Mouse (Mus musculus): Measurements from ENCODE around the gene Mrnip. TPM values are rescaled to one million over a fixed set of nuclear protein-coding genes. Genes with fewer than 3 reads are reported as not detected.

Mrnip gene
- polyA plus RNA-seq, 1 experiment from 2014 or later, result 10.5 TPM

DNA sequence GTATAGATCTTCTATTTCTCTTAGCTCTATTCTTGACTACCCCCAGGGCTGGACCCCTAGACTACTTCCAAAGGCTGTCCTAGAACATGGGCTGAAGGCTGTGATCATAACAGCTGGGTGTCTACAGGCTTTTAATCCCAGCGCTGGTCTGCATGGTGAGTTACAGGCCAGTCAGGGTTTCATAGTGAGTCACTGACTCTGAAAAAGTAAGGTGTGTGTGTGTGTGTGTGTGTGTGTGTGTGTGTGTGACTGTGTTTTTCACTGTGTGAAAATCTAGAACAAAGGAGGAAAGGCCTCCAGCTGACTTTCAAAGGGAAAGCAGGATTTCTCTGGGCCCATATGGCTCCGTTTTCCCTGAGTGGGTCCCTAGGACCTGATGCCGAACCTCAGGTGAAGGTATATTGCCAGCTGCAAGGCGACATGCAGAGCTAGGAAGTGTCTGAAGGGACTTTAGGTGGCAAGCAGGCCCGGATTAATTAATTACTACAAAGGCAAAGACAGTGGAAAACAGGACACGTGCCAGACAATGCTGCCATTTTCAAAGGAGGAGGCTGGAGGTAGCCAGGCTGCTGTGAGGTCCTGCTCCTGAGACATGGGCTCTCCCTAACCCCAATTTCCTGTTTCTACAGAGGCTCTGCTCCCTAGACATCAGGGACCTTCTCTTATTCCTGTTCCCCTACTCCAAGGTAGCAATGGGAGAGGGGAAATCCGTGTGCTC, 48.5 kb downstream of the Mrnip start:
- no peak overlapping the region for H3K9ac ChIP-seq
- no peaks in the 10 kb centered on the region for H3K36me3 ChIP-seq
- H3K27ac ChIP-seq, result no peak overlapping the region
- no peaks in the 10 kb centered on the region for H3K9me3 ChIP-seq
- no peak overlapping the region for H3K4me3 ChIP-seq (replicated peaks)
- H3K4me1 ChIP-seq, result peaks cover 20% of the 10 kb centered on the region
- H3K27me3 ChIP-seq (replicated peaks), result no peaks in the 10 kb centered on the region
- 63% methylated on average over 7 of the region's 7 CpGs for WGBS
- ATAC-seq (ENCODE audit: insufficient read depth, low FRiP score, low read depth), result no peak
- no peak overlapping the region for H3K4me2 ChIP-seq

DNA sequence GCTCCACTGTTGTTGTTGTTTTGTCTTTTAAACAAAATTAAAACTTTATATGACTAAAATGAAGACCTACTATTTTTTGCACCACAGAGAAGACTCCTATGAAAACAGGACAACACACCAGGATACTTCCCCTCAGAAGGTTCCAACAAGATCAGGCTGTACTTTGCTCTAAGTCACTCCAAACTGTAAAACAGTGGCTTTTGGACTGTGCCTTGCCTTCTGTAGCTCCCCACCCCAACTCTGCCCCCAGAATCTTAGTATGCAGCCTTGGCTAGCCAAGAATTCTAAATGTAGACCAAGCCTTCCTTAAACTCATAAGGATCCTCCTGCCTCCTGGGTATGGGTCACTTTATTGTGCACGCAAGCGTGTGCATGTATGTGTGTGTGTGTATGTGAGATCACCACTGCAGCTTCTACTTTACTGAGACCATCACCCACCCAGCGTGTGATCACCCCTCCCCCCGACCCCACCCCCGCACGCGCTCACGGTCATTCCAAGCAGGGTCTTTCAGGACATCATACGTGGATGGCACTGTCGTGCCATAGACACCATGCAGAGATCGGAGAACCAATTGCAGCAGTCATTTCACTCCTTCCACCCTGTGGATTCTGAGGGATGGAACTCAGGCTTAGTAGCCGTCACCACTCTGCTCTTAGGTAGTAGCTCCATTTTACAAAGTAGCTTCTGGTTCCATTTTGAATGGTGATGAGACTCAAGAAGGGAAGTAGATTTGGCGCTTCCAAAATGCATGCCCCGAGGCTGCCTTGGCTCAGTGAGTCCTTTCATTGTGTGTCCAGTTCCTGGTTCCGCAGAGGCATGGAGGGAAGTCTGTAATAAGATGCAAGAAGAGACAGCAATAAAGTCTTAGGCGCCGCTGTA, 49.8 kb downstream of the Mrnip start:
- Histone ChIP-seq H3K4me3 (replicated peaks) (peak overlapping the region; percentile 86), H3K27ac (peak overlapping the region; percentile 86), H3K27me3 (replicated peaks) (no peaks in the 10 kb centered on the region), H3K4me1 (peaks cover 27% of the 10 kb centered on the region), H3K9me3 (no peaks in the 10 kb centered on the region), H3K9ac (peak overlapping the region; percentile 88), H3K36me3 (no peaks in the 10 kb centered on the region), H3K4me2 (peak overlapping the region; percentile 94)
- WGBS, result 7% methylated on average over 17 of the region's 17 CpGs
- no peak for ATAC-seq (ENCODE audit: insufficient read depth, low FRiP score, low read depth)

DNA sequence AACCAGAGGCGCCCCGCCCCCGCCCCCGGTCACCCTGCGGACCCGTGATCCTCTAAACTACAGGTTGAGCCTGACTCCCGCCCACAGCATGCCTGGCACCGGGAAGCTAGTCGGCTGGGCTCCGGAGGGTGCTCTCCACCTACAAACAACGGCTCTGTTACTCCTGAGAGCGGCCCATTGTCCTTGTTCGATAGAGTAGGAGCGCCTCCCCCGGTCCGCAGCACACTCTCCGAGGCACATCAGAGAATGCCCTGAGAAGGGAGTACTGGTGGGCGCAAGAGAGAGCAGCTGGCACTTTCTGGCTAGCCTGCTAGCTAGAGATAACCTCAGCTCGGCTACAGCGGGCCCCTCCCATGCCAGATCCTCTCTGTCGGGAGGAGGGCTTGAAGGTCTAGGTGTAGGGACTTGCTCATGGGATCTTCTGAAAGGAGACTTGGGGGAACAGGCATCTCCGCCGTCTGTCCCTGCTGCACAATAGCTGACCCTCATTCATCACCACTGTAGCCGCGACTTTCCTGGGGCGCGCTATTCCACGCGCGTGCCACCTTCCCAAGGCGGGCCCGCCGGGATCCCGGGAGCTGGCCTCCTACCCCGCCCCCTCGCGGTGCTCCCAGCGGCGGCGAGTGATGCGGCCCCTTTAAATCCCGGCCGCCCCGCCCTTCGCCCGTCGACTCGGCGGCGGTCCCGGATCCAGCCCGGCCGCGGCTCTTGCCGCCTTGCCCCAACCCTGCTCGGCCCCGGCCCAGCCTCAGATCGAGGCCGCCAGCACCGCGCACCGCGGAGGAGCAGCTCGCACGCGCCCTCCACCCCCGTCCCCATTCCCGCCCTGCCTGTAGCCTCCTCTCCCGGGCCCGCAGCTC, 50.7 kb downstream of the Mrnip start:
- peak; percentile 86 for ATAC-seq (ENCODE audit: insufficient read depth, low FRiP score, low read depth)
- WGBS, result under 1% methylated on average over 69 of the region's 70 CpGs
- Histone ChIP-seq H3K4me3 (replicated peaks) (peak overlapping the region; percentile 86), H3K27me3 (replicated peaks) (no peaks in the 10 kb centered on the region), H3K4me1 (peaks cover 34% of the 10 kb centered on the region), H3K36me3 (no peaks in the 10 kb centered on the region), H3K27ac (peak overlapping the region; percentile 86), H3K9me3 (no peaks in the 10 kb centered on the region), H3K4me2 (peak overlapping the region; percentile 94), H3K9ac (peak overlapping the region; percentile 88)

DNA sequence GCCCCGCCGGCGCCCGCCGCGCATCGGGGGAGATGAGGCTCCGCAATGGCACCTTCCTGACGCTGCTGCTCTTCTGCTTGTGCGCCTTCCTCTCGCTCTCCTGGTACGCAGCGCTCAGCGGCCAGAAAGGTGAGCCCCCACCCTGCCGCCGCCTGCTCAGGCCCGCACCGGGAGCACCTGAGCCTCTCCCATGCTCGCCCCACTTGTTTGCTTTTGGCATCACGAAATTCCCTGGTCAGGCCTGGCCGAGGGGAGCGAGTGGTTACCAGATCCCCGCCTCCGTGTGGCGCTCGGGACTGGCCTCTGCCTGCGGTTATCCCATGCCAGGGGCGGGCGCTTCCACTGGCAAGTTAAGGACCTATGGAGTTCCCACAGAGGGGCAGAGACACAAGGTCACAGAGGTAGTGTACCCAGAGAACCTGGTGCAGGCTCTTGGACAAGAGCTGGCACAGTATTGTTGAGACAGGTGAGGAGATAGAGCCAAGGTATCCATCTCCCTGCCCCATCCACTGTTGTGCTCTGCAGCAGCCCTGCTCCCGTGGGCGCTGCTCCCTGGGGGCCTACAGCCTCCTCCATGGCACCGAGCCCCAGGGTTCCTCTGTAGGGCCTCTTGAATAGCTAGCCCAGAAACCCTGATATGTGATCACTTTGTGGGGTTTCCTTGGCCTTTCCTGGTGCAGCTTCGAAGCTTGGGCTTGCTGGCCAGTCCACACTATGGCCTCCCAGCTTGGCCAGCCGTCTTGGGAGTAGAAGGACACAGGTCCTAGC, 51.6 kb downstream of the Mrnip start:
- peak; percentile 41; the same call in 1 of the 2 replicates for ATAC-seq (ENCODE audit: insufficient read depth, low FRiP score, low read depth)
- no peaks in the 10 kb centered on the region for H3K9me3 ChIP-seq
- peak overlapping the region; percentile 86 for H3K4me3 ChIP-seq (replicated peaks)
- peak overlapping the region; percentile 94 for H3K4me2 ChIP-seq
- H3K36me3 ChIP-seq, result no peaks in the 10 kb centered on the region
- peaks cover 42% of the 10 kb centered on the region for H3K4me1 ChIP-seq
- H3K27me3 ChIP-seq (replicated peaks), result no peaks in the 10 kb centered on the region
- 2% methylated on average over 34 of the region's 34 CpGs for WGBS
- H3K27ac ChIP-seq, result peak overlapping the region; percentile 86
- H3K9ac ChIP-seq, result peak overlapping the region; percentile 88

DNA sequence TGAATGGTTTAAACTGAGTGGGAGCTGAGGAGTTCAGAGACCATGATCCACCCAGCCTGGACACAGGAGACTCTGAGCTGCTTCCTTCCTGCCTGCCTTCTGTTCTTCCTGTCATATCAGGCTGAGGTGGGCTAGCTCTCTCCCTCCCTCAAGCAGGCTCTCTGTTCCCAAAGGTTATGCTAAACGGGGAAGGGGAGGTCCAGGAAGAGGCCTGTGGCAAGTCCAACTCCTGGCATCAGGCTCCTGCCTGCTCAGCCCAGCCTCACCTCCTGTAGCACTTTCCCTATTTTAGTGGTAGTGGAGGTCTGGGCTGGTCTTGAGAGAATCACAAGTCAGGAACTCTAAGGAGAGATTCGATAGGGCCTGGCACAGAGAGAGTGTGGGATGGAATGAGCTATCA, 52.2 kb downstream of the Mrnip start:
- Histone ChIP-seq H3K4me3 (replicated peaks) (peak overlapping the region; percentile 86), H3K27me3 (replicated peaks) (no peaks in the 10 kb centered on the region), H3K9ac (peak overlapping the region; percentile 88; the same call in 1 of the 2 replicates), H3K9me3 (no peaks in the 10 kb centered on the region), H3K36me3 (no peaks in the 10 kb centered on the region), H3K4me2 (peak overlapping the region; percentile 94), H3K4me1 (peaks cover 45% of the 10 kb centered on the region), H3K27ac (peak overlapping the region; percentile 86)
- 49% methylated on average over 2 of the region's 2 CpGs for WGBS
- ATAC-seq (ENCODE audit: insufficient read depth, low FRiP score, low read depth), result no peak

DNA sequence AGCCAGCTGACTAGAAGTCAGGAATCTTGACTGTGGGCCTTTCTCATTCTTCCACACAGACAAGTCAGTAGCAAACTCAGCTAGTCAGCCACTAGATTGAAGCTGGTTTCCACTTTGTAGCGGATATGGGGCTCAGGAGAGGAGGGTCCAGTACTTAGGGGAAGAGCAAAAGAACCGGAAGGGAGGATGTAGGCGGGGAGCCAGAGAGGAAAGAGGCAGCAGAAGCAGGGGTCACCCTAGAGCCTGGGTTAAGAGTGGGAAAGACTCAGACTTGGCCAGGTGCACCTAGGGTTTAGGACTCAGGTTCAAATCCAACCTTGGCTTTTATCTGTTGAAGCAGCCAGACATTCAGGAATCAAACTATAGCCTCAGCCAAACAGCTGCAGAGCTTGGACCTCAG, 53.0 kb downstream of the Mrnip start:
- H3K9ac ChIP-seq, result no peak overlapping the region
- H3K4me1 ChIP-seq, result peaks cover 45% of the 10 kb centered on the region
- H3K36me3 ChIP-seq, result no peaks in the 10 kb centered on the region
- ATAC-seq (ENCODE audit: insufficient read depth, low FRiP score, low read depth), result no peak
- H3K27ac ChIP-seq, result peak overlapping the region; percentile 86; the same call in 1 of the 2 replicates
- 64% methylated on average over 3 of the region's 3 CpGs for WGBS
- H3K4me3 ChIP-seq (replicated peaks), result peak overlapping the region; percentile 86; the same call in 1 of the 2 replicates
- no peaks in the 10 kb centered on the region for H3K9me3 ChIP-seq
- 0 out of 2 replicates have a peak overlapping the region, but pooled peaks have one; percentile 94 for H3K4me2 ChIP-seq
- no peaks in the 10 kb centered on the region for H3K27me3 ChIP-seq (replicated peaks)

DNA sequence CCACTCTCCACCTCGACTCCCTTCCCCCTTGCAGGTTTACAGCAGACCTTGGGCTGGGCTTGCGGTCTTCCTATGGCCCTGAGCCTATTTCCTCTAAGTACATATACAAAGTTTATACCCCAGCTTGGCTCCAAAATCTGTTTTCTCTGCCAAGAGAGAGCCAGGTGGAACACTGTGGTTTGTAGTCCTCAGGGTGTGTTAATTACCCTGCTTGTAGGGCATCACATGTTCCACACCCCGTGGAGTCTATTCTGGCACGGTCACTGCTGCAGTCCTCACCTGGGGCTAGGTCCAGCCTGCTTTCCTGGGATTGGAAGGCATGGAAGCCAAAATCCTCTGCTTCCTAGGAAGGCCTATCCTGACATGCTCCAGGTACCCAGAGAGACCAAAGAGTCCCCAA, 53.5 kb downstream of the Mrnip start:
- 87% methylated on average over 4 of the region's 4 CpGs for whole genome bisulfite sequencing
- H3K27me3 ChIP-seq (replicated peaks), result no peaks in the 10 kb centered on the region
- no peak overlapping the region for H3K4me3 ChIP-seq (replicated peaks)
- H3K27ac ChIP-seq, result no peak overlapping the region
- ATAC-seq (ENCODE audit: insufficient read depth, low FRiP score, low read depth), result no peak
- no peak overlapping the region for H3K4me2 ChIP-seq
- peaks cover 45% of the 10 kb centered on the region for H3K4me1 ChIP-seq
- no peak overlapping the region for H3K9ac ChIP-seq
- peaks cover 5% of the 10 kb centered on the region; the same call in 1 of the 2 replicates for H3K36me3 ChIP-seq
- H3K9me3 ChIP-seq, result no peaks in the 10 kb centered on the region

DNA sequence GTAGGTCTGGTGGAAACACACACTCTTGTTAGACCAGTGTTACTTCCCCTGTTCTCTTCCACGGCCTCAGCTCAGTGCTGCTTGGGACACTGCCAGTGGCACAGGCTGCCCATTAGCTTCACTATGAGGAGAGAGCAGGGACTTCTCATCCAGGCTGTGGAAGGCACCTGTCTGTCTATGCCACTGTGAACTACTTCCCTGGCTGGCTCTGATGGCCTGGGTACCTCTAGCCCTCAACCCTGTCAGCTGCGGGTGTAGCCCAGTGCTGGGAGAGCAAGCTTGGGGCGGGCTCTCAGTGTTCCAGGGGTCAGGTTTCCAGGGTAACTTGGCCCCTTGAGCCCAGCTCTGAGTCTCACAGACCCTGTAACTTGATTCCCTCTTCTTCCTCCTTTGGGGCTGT, 54.5 kb downstream of the Mrnip start:
- Histone ChIP-seq H3K27me3 (replicated peaks) (no peaks in the 10 kb centered on the region), H3K9ac (no peak overlapping the region), H3K4me3 (replicated peaks) (no peak overlapping the region), H3K9me3 (no peaks in the 10 kb centered on the region), H3K4me2 (no peak overlapping the region), H3K27ac (no peak overlapping the region), H3K36me3 (peaks cover 15% of the 10 kb centered on the region), H3K4me1 (peaks cover 45% of the 10 kb centered on the region)
- WGBS, result 45% methylated on average over 3 of the region's 3 CpGs
- ATAC-seq (ENCODE audit: insufficient read depth, low FRiP score, low read depth), result no peak

DNA sequence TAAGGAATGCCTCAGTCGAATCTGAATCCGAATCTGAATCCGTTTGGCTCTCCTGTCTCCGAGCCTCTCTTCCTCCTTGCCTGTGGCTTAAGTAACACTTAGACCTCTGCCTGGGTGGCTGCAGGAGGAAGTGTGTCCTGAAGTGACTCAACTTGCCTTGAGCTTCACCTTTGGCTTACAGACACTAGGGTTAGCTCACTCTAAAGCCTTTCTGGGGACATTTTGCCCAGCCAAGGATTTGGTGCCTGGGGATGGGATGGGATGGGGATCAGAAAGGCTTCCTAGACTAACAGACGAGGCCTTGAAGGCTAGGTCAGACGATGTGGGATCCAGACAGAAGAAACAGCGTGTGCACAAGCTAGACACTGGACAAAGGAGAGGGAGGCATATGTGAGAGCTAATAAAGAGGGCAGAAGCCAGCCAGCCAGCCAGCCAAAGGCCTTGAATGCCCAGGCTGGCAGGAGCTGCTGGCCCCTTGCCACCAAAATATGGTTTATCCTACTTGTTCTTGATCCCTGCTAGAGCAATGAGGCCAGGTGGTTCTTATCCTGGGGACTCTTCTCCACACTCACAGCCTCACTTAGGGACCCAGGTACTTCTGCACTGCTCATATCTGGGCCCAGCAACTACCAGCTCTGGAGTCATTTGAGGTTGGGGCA, 55.1 kb downstream of the Mrnip start:
- Histone ChIP-seq H3K27me3 (replicated peaks) (no peaks in the 10 kb centered on the region), H3K9me3 (no peaks in the 10 kb centered on the region), H3K9ac (no peak overlapping the region), H3K4me1 (peaks cover 40% of the 10 kb centered on the region), H3K36me3 (peaks cover 21% of the 10 kb centered on the region), H3K4me3 (replicated peaks) (no peak overlapping the region), H3K4me2 (no peak overlapping the region), H3K27ac (no peak overlapping the region)
- no peak for ATAC-seq (ENCODE audit: insufficient read depth, low FRiP score, low read depth)
- WGBS, result 50% methylated on average over 7 of the region's 7 CpGs

DNA sequence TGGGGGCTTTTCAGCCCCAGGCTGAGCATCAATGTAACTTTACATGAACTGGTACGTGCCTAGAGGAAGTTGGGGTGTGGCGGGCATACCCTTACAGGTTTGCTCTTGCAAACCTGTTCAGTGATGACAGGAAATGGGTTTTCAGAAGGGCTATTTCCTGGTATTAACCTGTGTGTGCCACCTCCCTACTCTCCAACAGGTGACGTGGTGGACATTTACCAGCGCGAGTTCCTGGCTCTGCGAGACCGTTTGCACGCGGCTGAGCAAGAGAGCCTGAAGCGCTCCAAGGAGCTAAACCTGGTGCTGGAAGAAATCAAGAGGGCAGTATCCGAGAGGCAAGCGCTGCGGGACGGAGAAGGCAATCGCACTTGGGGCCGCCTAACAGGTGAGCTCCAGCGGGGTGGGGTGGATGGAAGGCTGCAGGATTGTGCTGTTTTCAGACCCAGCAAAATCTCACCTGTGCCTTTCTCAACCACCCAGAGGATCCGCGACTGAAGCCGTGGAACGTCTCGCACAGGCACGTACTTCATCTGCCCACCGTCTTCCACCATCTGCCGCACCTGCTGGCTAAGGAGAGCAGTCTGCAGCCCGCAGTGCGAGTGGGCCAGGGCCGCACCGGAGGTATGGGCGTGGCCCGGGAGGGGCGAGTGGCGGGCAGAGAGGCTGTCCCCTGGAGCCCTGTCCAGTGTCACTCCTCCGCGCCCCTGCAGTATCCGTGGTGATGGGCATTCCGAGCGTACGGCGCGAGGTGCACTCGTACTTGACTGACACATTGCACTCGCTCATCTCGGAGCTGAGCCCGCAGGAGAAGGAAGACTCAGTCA, 56.4 kb downstream of the Mrnip start:
- Histone ChIP-seq H3K9ac (no peak overlapping the region), H3K27ac (no peak overlapping the region)
- 40% methylated on average over 45 of the region's 45 CpGs for whole genome bisulfite sequencing

More for the DNA sequence above, 56.4 kb downstream of the Mrnip start:
- Histone ChIP-seq H3K4me3 (replicated peaks) (peak overlapping the region; percentile 23), H3K27me3 (replicated peaks) (no peaks in the 10 kb centered on the region), H3K9me3 (no peaks in the 10 kb centered on the region), H3K4me1 (peaks cover 40% of the 10 kb centered on the region), H3K36me3 (peaks cover 25% of the 10 kb centered on the region), H3K4me2 (peak overlapping the region; percentile 49)
- no peak for ATAC-seq (ENCODE audit: insufficient read depth, low FRiP score, low read depth)
